Mouse (Mus musculus): ENCODE results near the gene Mrpl40.

DNA sequence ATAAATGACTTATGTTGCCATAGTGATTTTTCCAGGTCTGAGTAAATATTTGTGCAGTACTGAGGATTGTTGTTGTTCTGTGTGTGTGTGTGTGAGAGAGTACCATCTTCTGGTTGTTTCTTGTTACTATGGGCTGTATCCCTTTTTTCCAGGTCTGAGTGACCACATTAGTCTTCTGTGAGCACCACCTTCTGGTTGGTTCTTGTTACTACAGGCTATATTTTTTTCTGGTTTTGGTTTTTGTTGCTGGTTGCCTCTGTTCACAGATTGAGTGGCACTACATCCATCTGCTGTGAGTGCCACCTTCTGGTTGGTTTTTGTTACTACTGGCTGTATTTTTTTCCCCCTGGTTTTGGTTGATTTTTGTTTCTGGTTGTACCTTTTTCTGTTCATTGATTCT is 18.1 kb downstream of the Mrpl40 start:
- TF ChIP-seq POLR2A (IDR thresholded peaks at IDR 0.05; ENCODE audit: low read depth, low read length) = no peak
- TF ChIP-seq CTCF (IDR thresholded peaks at IDR 0.05; ENCODE audit: extremely low read depth, insufficient read length, insufficient replicate concordance, low read depth, low read length) = no peak

All from small intestine, adult 2 months (tissue).